Mouse (Mus musculus): ENCODE measurements around the gene Iqgap1. TPM values are rescaled to one million over a fixed set of nuclear protein-coding genes. Genes with fewer than 3 reads are reported as not detected.
A peak's percentile ranks its signal among the peaks of the same experiment; 100 is the strongest.

Iqgap1 gene
- polyA plus RNA-seq, 1 experiment, result 38.1 TPM

DNA sequence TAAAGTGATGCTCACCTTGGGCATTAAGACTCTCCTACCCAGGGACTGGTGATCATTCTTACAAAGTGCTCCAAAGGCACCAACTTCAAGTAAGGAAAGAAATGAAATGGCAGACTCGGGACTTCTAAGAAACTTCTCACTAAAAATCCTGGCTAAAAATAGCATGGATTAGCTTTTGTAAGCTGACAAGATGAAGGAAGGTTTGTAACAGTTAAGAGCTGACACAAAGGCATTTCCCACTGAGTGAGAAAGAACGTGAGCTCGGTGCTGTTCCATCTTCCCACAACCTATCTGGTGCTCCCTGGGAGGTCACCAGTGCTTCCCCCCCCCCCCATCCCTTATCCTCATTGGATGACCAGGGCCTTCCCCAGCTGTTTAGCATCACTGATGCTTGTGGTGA is 80.0 kb downstream of the Iqgap1 start:
- TF ChIP-seq CTCF (conservative IDR thresholded peaks at IDR 0.05; ENCODE audit: insufficient read depth, insufficient read length, low read depth, low read length), result no peak
- TF ChIP-seq POLR2A (IDR thresholded peaks at IDR 0.05; ENCODE audit: low read depth, low read length), result no peak
- Histone ChIP-seq H3K4me1 (ENCODE audit: control insufficient read depth, insufficient read depth, low read length) (no peaks in the 10 kb centered on the region), H3K36me3 (ENCODE audit: control insufficient read depth, insufficient read depth, low read length) (peaks cover 7% of the 10 kb centered on the region), H3K27me3 (replicated peaks; ENCODE audit: control insufficient read depth, insufficient read depth, low read length) (no peaks in the 10 kb centered on the region), H3K4me3 (ENCODE audit: insufficient read depth, low read depth, low read length) (no peak overlapping the region), H3K27ac (ENCODE audit: insufficient read depth, low read depth, low read length) (no peak overlapping the region)
- 50% methylated on average over 3 of the region's 3 CpGs for WGBS
- no peak for DNase-seq

DNA sequence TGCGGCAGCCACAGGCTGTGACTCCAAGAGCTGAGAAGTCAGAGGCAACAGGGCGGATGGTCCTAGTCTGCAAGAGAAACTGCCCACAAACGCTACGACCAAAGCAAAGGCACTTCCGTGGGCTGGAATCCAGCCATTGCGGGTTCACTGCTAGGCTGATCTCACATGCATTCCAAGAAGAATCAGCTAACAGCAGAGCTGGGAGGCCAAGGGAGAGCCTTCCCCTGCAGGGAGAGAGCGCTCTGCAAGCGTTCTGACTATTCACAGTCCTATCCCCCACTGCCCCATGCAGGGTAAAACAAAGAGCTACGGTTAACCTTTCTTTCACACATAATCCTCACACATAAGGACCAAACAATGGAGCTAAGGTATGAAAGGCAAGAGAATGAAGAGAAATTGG is 80.5 kb downstream of the Iqgap1 start:
- H3K4me3 ChIP-seq (ENCODE audit: insufficient read depth, low read depth, low read length), result no peak overlapping the region
- H3K27ac ChIP-seq (ENCODE audit: insufficient read depth, low read depth, low read length), result no peak overlapping the region
- WGBS, result 55% methylated on average over 9 of the region's 9 CpGs
- TF ChIP-seq CTCF (conservative IDR thresholded peaks at IDR 0.05; ENCODE audit: insufficient read depth, insufficient read length, low read depth, low read length) (no peak), POLR2A (IDR thresholded peaks at IDR 0.05; ENCODE audit: low read depth, low read length) (no peak)
- no peaks in the 10 kb centered on the region for H3K27me3 ChIP-seq (replicated peaks; ENCODE audit: control insufficient read depth, insufficient read depth, low read length)
- DNase-seq, result peak; percentile 55
- H3K36me3 ChIP-seq (ENCODE audit: control insufficient read depth, insufficient read depth, low read length), result peaks cover 7% of the 10 kb centered on the region
- no peaks in the 10 kb centered on the region for H3K4me1 ChIP-seq (ENCODE audit: control insufficient read depth, insufficient read depth, low read length)

DNA sequence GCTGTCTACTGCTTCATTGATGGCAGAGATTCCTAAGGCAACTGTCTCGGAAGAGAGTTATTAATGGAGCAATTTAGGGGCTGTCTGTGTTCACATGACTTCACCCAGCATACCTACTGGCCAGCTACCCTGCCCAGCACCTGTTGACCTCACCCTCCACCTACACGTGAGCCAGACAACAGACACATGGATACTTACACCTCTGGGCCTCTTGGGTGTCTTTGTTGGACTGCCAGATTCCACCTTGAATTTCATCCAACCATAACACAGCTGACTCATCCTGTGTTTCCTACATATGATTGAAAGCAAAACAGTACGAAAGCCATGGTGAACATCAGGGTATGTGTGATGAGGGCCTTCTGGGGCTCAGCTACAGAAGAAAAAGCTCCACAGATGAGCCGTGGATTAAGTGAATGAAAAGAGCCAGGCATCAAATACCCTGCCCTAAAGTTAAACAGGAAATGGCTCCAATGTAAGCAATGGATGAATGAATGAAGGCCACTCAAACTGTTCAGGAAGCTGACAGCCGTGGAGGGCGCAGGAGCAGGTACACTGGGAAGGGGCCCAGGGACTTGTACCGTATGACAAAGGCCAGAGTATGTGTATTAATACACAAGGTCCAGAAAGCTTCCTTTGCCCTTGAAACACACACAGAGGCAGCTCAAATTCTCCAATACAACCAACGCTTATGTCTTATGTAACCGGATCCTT is 81.7 kb downstream of the Iqgap1 start:
- no peak overlapping the region for H3K27ac ChIP-seq (ENCODE audit: insufficient read depth, low read depth, low read length)
- TF ChIP-seq CTCF (conservative IDR thresholded peaks at IDR 0.05; ENCODE audit: insufficient read depth, insufficient read length, low read depth, low read length) (no peak), POLR2A (IDR thresholded peaks at IDR 0.05; ENCODE audit: low read depth, low read length) (no peak)
- no peaks in the 10 kb centered on the region for H3K27me3 ChIP-seq (replicated peaks; ENCODE audit: control insufficient read depth, insufficient read depth, low read length)
- H3K36me3 ChIP-seq (ENCODE audit: control insufficient read depth, insufficient read depth, low read length), result peaks cover 5% of the 10 kb centered on the region; the same call in 1 of the 2 replicates
- no peaks in the 10 kb centered on the region for H3K4me1 ChIP-seq (ENCODE audit: control insufficient read depth, insufficient read depth, low read length)
- DNase-seq, result no peak
- H3K4me3 ChIP-seq (ENCODE audit: insufficient read depth, low read depth, low read length), result no peak overlapping the region
- 73% methylated on average over 9 of the region's 9 CpGs for WGBS

DNA sequence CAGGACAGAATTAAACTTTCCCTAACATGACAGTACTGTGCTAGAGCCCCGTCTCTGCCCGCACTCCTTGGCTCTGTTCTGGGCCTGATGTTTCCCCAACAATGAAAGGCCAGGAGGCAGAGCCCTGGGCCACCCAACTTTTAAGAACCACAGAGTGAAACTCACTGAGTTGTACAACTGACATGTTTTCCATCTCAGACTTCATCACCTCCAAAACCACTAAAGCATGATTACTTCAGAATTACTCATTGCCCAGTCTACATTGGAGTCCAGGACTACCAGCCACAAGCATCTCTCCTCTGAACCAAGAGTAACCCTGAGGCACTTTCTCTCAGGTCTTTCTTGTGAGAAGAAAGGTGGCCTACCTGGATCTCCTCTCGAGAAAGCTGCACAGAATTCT is 83.1 kb downstream of the Iqgap1 start:
- Histone ChIP-seq H3K27me3 (replicated peaks; ENCODE audit: control insufficient read depth, insufficient read depth, low read length) (no peaks in the 10 kb centered on the region), H3K4me1 (ENCODE audit: control insufficient read depth, insufficient read depth, low read length) (no peaks in the 10 kb centered on the region), H3K27ac (ENCODE audit: insufficient read depth, low read depth, low read length) (no peak overlapping the region), H3K4me3 (ENCODE audit: insufficient read depth, low read depth, low read length) (no peak overlapping the region), H3K36me3 (ENCODE audit: control insufficient read depth, insufficient read depth, low read length) (peaks cover 1% of the 10 kb centered on the region)
- TF ChIP-seq CTCF (conservative IDR thresholded peaks at IDR 0.05; ENCODE audit: insufficient read depth, insufficient read length, low read depth, low read length) (no peak), POLR2A (IDR thresholded peaks at IDR 0.05; ENCODE audit: low read depth, low read length) (no peak)
- WGBS, result 92% methylated on average over 3 of the region's 3 CpGs
- DNase-seq, result no peak

DNA sequence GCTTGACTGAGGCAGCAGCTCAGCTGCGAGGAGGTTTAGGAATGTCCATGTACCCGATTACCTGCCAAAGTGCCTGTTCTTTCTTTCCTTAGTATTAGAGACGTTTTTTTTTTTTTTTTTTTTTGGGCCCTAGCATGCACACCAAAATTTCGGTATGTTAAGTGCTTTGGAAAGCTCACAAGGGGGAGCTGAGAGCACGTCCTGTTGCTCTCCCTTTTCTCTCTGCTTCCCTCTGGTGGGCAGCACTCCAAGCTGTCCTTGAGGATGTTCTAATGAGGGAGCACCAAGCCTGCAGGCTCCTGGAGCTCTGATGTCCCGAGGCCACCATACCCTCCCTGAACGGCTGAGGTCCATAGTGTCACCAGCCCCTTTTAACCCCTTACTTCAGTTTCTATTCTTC is 84.8 kb downstream of the Iqgap1 start:
- 21% methylated on average over 7 of the region's 7 CpGs for WGBS
- Histone ChIP-seq H3K27ac (ENCODE audit: insufficient read depth, low read depth, low read length) (no peak overlapping the region), H3K4me1 (ENCODE audit: control insufficient read depth, insufficient read depth, low read length) (no peaks in the 10 kb centered on the region), H3K36me3 (ENCODE audit: control insufficient read depth, insufficient read depth, low read length) (no peaks in the 10 kb centered on the region; the same call in none of the 2 replicates), H3K4me3 (ENCODE audit: insufficient read depth, low read depth, low read length) (no peak overlapping the region), H3K27me3 (replicated peaks; ENCODE audit: control insufficient read depth, insufficient read depth, low read length) (no peaks in the 10 kb centered on the region)
- TF ChIP-seq CTCF (conservative IDR thresholded peaks at IDR 0.05; ENCODE audit: insufficient read depth, insufficient read length, low read depth, low read length) (peak; percentile 90), POLR2A (IDR thresholded peaks at IDR 0.05; ENCODE audit: low read depth, low read length) (no peak)
- DNase-seq, result peak; percentile 87

DNA sequence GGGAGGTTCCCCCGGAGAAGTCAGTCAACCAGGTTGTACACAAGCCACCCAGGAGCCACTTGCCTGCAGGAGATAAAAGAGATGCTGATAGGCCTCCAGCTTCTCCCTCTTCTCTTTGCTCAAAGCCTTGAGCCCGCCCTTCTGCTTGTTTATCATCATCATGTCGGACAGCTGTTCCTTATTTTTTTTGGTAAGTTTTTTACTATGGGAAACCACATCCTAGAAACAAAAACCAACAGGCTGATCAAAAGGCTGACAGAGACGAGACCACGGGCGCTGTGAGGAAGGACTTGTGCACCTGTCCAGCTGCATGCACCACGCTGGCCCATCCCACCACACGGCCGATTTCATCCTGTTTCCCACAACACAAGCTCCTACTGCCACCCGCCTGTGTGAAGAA is 89.6 kb downstream of the Iqgap1 start:
- H3K27me3 ChIP-seq (replicated peaks; ENCODE audit: control insufficient read depth, insufficient read depth, low read length), result no peaks in the 10 kb centered on the region
- 80% methylated on average over 10 of the region's 10 CpGs for WGBS
- H3K27ac ChIP-seq (ENCODE audit: insufficient read depth, low read depth, low read length), result no peak overlapping the region
- H3K4me1 ChIP-seq (ENCODE audit: control insufficient read depth, insufficient read depth, low read length), result no peaks in the 10 kb centered on the region
- DNase-seq, result no peak
- peaks cover 5% of the 10 kb centered on the region for H3K36me3 ChIP-seq (ENCODE audit: control insufficient read depth, insufficient read depth, low read length)
- no peak for TF ChIP-seq POLR2A (IDR thresholded peaks at IDR 0.05; ENCODE audit: low read depth, low read length)
- TF ChIP-seq CTCF (conservative IDR thresholded peaks at IDR 0.05; ENCODE audit: insufficient read depth, insufficient read length, low read depth, low read length), result no peak
- H3K4me3 ChIP-seq (ENCODE audit: insufficient read depth, low read depth, low read length), result no peak overlapping the region

DNA sequence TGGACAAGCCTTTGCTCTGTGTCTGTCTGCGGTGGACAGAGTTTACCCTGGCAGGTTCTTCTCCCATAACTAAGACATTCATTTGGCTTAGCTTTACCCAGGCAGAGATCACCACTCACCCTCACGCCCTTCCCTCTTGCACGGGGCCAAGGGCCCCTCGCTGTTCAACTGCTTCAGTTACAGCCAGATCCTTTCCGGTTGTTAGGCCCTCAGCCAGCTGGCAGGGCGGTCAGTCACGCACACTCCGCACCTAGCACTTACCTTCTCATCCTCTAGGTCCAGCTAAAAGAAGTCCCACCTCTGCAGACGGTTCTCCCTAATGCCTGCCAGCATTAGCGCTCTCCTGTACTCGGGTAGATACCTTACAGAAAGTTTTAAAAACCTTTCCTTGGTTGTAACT is 92.8 kb downstream of the Iqgap1 start:
- H3K4me1 ChIP-seq (ENCODE audit: control insufficient read depth, insufficient read depth, low read length), result no peaks in the 10 kb centered on the region
- WGBS, result 70% methylated on average over 11 of the region's 11 CpGs
- peaks cover 9% of the 10 kb centered on the region for H3K36me3 ChIP-seq (ENCODE audit: control insufficient read depth, insufficient read depth, low read length)
- no peaks in the 10 kb centered on the region for H3K27me3 ChIP-seq (replicated peaks; ENCODE audit: control insufficient read depth, insufficient read depth, low read length)
- TF ChIP-seq POLR2A (IDR thresholded peaks at IDR 0.05; ENCODE audit: low read depth, low read length) (no peak), CTCF (conservative IDR thresholded peaks at IDR 0.05; ENCODE audit: insufficient read depth, insufficient read length, low read depth, low read length) (no peak)
- DNase-seq, result no peak
- H3K4me3 ChIP-seq (ENCODE audit: insufficient read depth, low read depth, low read length), result no peak overlapping the region
- H3K27ac ChIP-seq (ENCODE audit: insufficient read depth, low read depth, low read length), result no peak overlapping the region
